Mouse (Mus musculus): Measurements from ENCODE around the gene Slk.

GRCm38 (mm10) chr19:47668399-47668798 is 88.9 kb downstream of the Slk start:
- TF ChIP-seq POLR2A (IDR thresholded peaks at IDR 0.05; ENCODE audit: control insufficient read depth, low read depth, low read length) (no peak), CTCF (IDR thresholded peaks at IDR 0.05; ENCODE audit: control insufficient read depth, insufficient read depth, insufficient replicate concordance, low read depth, low read length) (no peak)

Data from testis, adult 2 months (tissue).